Mouse (Mus musculus): Measurements from ENCODE around the gene Habp2. TPM values are rescaled to one million over a fixed set of nuclear protein-coding genes. Genes with fewer than 3 reads are reported as not detected.

The Habp2 gene
- polyA plus RNA-seq, 1 experiment from 2014 or later: 0.06 TPM

DNA sequence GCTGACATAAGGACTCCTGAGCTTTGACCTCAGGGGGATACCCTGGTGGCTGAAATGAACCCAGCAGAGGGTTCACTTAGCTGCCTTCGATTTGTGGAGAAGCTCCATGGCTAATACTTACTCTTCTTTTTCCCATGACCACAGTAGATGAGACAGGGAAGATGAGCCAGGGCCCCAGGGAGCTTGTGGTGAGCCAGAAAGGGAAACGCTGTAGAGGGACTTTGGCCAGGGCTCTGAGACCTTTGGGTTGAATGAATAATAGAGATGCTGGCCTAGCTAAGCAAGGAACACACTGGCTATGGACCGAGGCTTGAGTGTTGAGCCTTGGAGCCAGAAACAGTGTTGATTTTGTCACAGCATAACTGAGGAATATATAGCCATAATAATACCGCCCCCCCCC, 1.5 kb downstream of the Habp2 start:
- Histone ChIP-seq H3K27ac (ENCODE audit: low read depth, low read length) (no peak overlapping the region), H3K36me3 (ENCODE audit: control insufficient read depth, insufficient read depth, low read length) (no peaks in the 10 kb centered on the region), H3K4me1 (ENCODE audit: control insufficient read depth, insufficient read depth, low read length) (peaks cover 9% of the 10 kb centered on the region), H3K27me3 (replicated peaks; ENCODE audit: control insufficient read depth, insufficient read depth, low read length) (no peaks in the 10 kb centered on the region), H3K4me2 (ENCODE audit: low read length) (no peak overlapping the region), H3K9me3 (replicated peaks; ENCODE audit: control insufficient read depth, low read length) (no peaks in the 10 kb centered on the region), H3K4me3 (ENCODE audit: low read depth, low read length) (no peak overlapping the region), H3K9ac (ENCODE audit: low read length) (no peak overlapping the region)
- DNase-seq (ENCODE audit: low spot score) (no peak), ATAC-seq (no peak)
- 87% methylated on average over 4 of the region's 4 CpGs for WGBS

DNA sequence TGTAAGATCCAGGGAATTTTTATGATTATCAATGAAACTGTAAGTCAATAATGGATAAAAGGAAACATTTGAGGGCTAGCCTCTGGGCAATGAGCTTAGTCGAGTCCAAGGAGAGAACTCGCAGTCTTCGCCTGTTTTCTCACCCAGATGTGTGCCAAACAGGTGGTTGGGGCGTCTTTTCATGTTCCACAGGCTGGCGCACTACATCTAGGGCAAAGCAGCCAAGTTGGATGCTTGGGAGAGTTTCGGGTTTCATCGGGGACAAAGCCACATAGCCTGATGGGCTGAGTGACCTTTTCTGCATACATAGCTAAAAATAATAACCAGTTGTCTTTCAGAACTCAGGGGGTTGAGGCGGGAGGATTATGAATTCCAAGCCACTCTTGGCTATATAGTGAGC, 2.7 kb downstream of the Habp2 start:
- Histone ChIP-seq H3K9ac (ENCODE audit: low read length) (no peak overlapping the region), H3K4me3 (ENCODE audit: low read depth, low read length) (no peak overlapping the region), H3K27me3 (replicated peaks; ENCODE audit: control insufficient read depth, insufficient read depth, low read length) (no peaks in the 10 kb centered on the region), H3K27ac (ENCODE audit: low read depth, low read length) (no peak overlapping the region), H3K4me2 (ENCODE audit: low read length) (no peak overlapping the region), H3K9me3 (replicated peaks; ENCODE audit: control insufficient read depth, low read length) (no peaks in the 10 kb centered on the region), H3K4me1 (ENCODE audit: control insufficient read depth, insufficient read depth, low read length) (peaks cover 9% of the 10 kb centered on the region), H3K36me3 (ENCODE audit: control insufficient read depth, insufficient read depth, low read length) (no peaks in the 10 kb centered on the region)
- DNase-seq (ENCODE audit: low spot score) (no peak), ATAC-seq (no peak)
- WGBS: 82% methylated on average over 8 of the region's 8 CpGs

DNA sequence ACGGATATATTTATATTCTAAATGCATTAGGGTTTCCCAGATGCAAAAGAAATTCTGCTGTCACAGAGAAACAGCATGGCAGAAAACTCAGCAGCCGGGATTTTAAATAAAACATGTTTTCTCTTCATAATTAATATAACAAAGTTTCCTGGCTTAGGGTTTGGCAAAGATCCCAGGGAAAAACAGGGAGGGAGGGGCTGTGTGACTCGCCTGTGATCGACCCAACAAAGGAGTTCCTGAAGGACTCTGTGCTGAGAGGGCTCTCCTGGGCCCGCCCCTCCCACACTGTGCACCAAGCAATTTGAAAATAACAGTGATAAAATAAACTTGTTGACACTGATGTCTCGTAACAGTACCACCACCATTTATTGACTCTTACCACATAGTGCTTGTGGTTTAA, 5.0 kb downstream of the Habp2 start:
- Histone ChIP-seq H3K4me2 (ENCODE audit: low read length) (no peak overlapping the region), H3K36me3 (ENCODE audit: control insufficient read depth, insufficient read depth, low read length) (no peaks in the 10 kb centered on the region), H3K4me3 (ENCODE audit: low read depth, low read length) (no peak overlapping the region), H3K9ac (ENCODE audit: low read length) (no peak overlapping the region), H3K27ac (ENCODE audit: low read depth, low read length) (no peak overlapping the region), H3K9me3 (replicated peaks; ENCODE audit: control insufficient read depth, low read length) (no peaks in the 10 kb centered on the region), H3K27me3 (replicated peaks; ENCODE audit: control insufficient read depth, insufficient read depth, low read length) (no peaks in the 10 kb centered on the region), H3K4me1 (ENCODE audit: control insufficient read depth, insufficient read depth, low read length) (peaks cover 12% of the 10 kb centered on the region)
- ATAC-seq (peak; percentile 58; the same call in 1 of the 2 replicates), DNase-seq (ENCODE audit: low spot score) (peak; percentile 66)
- 28% methylated on average over 6 of the region's 6 CpGs for WGBS

DNA sequence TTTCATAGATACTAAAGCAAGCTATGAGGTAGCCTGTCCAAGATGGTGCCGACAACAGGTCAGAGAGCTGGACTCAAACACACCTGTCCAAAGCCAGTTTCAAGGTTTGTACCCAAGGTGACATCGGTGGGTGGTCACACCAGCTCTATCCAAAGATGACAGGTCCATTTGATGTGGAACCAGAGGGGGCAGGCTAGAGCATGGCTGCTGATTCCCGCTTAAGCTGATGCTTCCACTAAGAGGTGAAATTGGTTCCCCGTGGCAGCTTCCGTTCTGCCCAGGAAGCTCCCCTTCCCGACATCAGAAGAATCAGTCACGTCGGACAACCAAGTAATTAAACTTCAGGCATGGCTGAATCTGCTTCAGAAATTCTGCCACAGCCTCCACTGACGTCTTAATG, 5.4 kb downstream of the Habp2 start:
- Histone ChIP-seq H3K36me3 (ENCODE audit: control insufficient read depth, insufficient read depth, low read length) (no peaks in the 10 kb centered on the region), H3K4me1 (ENCODE audit: control insufficient read depth, insufficient read depth, low read length) (peaks cover 12% of the 10 kb centered on the region)
- peak; percentile 4 for DNase-seq (ENCODE audit: low spot score)

DNA sequence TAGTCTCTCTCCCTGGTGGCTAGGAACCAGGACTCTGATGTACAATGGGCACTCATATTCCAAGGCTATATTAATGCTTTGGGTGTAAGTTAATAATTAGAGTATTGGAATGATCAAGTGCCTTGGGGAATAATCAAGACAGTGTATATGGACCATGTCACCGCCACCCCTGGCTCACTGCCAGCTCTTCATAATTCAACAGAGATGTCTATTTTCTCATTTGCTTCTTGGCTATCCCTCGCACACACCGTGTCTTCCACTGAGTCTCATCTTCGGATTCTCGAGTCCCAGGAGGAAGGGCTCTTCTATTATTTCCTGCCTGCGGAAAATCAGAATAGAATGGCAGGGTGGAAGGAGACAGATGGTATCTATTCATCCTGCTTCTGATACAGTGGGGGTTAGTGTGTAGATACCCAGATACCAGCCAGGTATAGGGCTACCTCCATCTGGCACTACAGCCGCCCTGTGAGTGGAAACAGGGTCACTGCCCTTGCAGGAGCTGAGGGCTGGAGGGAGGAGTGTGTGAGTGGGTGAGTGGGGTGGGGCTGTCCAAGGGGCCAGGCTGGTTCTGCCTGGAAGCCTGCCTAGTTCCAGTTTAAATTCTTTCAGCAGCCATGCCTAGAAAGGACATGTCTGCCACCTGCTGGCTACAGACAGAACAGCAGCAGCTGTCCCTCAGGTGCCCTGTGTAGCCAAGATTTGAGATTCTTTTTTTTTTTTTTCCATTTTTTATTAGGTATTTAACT, 7.9 kb downstream of the Habp2 start:
- H3K36me3 ChIP-seq (ENCODE audit: control insufficient read depth, insufficient read depth, low read length): no peaks in the 10 kb centered on the region
- H3K4me3 ChIP-seq (ENCODE audit: low read depth, low read length): no peak overlapping the region
- H3K4me1 ChIP-seq (ENCODE audit: control insufficient read depth, insufficient read depth, low read length): peaks cover 12% of the 10 kb centered on the region
- ATAC-seq (peak; percentile 76), DNase-seq (ENCODE audit: low spot score) (peak; percentile 90)
- H3K9ac ChIP-seq (ENCODE audit: low read length): no peak overlapping the region
- no peak overlapping the region for H3K27ac ChIP-seq (ENCODE audit: low read depth, low read length)
- no peaks in the 10 kb centered on the region for H3K27me3 ChIP-seq (replicated peaks; ENCODE audit: control insufficient read depth, insufficient read depth, low read length)
- no peaks in the 10 kb centered on the region for H3K9me3 ChIP-seq (replicated peaks; ENCODE audit: control insufficient read depth, low read length)
- H3K4me2 ChIP-seq (ENCODE audit: low read length): no peak overlapping the region
- 59% methylated on average over 7 of the region's 7 CpGs for WGBS

More for the DNA sequence above, 5.4 kb downstream of the Habp2 start:
- no peak overlapping the region for H3K4me3 ChIP-seq (ENCODE audit: low read depth, low read length)
- WGBS: 69% methylated on average over 9 of the region's 9 CpGs
- ATAC-seq: 0 out of 2 replicates have a peak, but pooled peaks have one; percentile 10
- H3K9ac ChIP-seq (ENCODE audit: low read length): no peak overlapping the region
- H3K27ac ChIP-seq (ENCODE audit: low read depth, low read length): no peak overlapping the region
- H3K27me3 ChIP-seq (replicated peaks; ENCODE audit: control insufficient read depth, insufficient read depth, low read length): no peaks in the 10 kb centered on the region
- H3K4me2 ChIP-seq (ENCODE audit: low read length): no peak overlapping the region
- H3K9me3 ChIP-seq (replicated peaks; ENCODE audit: control insufficient read depth, low read length): no peaks in the 10 kb centered on the region

DNA sequence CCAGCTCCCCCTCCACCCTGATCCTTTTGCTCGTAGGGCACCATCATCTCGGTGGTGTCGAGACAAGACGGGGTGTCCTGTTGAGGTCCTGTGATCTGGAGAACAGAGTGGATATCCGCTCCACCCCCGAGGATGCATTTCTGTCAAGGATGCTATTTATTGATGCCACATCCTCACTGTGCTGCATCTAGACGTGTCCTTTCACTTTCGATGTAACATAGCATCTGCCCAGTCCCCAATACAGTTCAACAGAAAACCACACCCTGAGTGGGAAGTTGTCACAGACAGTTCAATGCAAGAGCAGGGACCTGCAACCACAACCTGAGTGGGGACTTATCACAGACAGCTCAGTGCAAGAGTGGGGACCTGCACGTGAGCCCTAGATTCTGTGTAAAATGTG, 9.7 kb downstream of the Habp2 start:
- Histone ChIP-seq H3K9ac (ENCODE audit: low read length) (no peak overlapping the region), H3K27me3 (replicated peaks; ENCODE audit: control insufficient read depth, insufficient read depth, low read length) (no peaks in the 10 kb centered on the region), H3K9me3 (replicated peaks; ENCODE audit: control insufficient read depth, low read length) (no peaks in the 10 kb centered on the region), H3K4me1 (ENCODE audit: control insufficient read depth, insufficient read depth, low read length) (peaks cover 10% of the 10 kb centered on the region), H3K36me3 (ENCODE audit: control insufficient read depth, insufficient read depth, low read length) (no peaks in the 10 kb centered on the region), H3K4me2 (ENCODE audit: low read length) (no peak overlapping the region), H3K4me3 (ENCODE audit: low read depth, low read length) (no peak overlapping the region), H3K27ac (ENCODE audit: low read depth, low read length) (no peak overlapping the region)
- 78% methylated on average over 9 of the region's 9 CpGs for WGBS
- ATAC-seq: no peak
- no peak for DNase-seq (ENCODE audit: low spot score)

DNA sequence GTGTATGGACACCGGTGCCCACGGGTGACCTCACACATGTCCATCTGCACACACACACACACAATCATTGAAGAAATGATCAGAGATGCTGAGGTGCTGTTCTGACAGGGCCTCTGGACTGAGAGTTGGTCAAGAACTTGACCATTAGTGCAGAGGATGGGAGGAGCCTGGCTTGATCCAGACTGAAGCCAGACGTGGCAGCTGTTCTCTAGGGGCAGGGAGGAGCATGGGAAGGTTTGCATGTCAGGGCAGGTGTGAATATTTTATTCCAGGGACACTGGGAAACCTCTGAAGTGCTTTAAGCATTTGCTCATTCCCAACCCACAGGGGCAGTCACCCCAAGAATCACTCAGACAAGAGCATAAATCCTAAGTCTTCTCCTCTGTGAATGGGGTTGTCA, 10.3 kb downstream of the Habp2 start:
- Histone ChIP-seq H3K9ac (ENCODE audit: low read length) (no peak overlapping the region), H3K27ac (ENCODE audit: low read depth, low read length) (no peak overlapping the region), H3K4me3 (ENCODE audit: low read depth, low read length) (no peak overlapping the region), H3K36me3 (ENCODE audit: control insufficient read depth, insufficient read depth, low read length) (no peaks in the 10 kb centered on the region), H3K4me2 (ENCODE audit: low read length) (no peak overlapping the region), H3K4me1 (ENCODE audit: control insufficient read depth, insufficient read depth, low read length) (peaks cover 4% of the 10 kb centered on the region; the same call in 1 of the 2 replicates), H3K9me3 (replicated peaks; ENCODE audit: control insufficient read depth, low read length) (no peaks in the 10 kb centered on the region), H3K27me3 (replicated peaks; ENCODE audit: control insufficient read depth, insufficient read depth, low read length) (no peaks in the 10 kb centered on the region)
- 69% methylated on average over 3 of the region's 3 CpGs for WGBS
- no peak for DNase-seq (ENCODE audit: low spot score)
- ATAC-seq: no peak

DNA sequence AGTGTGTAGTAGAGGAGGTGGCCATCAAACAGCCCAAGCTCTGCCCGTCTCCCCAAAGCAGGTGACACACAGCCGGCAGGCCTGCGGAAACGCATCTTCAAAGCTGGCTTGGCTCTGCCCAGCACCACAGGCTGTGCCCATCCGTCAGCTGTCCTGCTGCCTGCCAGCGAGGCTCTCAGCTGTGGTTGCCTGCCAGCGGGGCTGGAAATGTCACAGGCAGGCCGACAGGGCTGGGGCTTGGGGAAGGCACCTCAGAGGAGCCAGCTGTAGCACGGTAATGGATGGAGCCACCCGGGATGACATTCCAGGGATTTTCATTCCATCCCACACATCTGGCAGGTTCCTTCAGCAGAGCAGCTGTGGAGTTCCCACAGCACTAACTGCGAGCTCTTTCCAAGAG, 13.9 kb downstream of the Habp2 start:
- DNase-seq (ENCODE audit: low spot score): no peak

DNA sequence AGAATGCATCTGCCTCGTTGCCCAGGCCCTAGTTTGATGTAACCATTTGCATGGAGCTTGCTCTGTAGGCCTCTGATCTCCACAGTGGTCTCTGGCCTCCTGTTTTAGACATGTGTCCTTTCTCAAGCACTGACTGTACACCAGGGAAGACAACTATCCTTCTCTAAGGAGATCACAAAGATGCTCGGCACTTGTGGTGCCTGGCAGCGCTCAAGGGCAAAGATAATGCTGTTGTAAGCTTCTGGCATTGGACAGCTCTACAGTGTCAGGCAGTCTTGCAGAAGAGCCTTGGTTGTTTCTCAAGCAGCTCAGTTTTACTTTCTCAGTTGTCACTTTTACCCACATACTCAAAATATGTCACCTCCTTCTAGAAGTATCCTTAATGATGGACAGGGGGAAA, 29.6 kb downstream of the Habp2 start:
- Histone ChIP-seq H3K36me3 (ENCODE audit: control insufficient read depth, insufficient read depth, low read length) (no peaks in the 10 kb centered on the region), H3K4me2 (ENCODE audit: low read length) (no peak overlapping the region), H3K4me3 (ENCODE audit: low read depth, low read length) (no peak overlapping the region), H3K27ac (ENCODE audit: low read depth, low read length) (no peak overlapping the region), H3K9ac (ENCODE audit: low read length) (no peak overlapping the region), H3K27me3 (replicated peaks; ENCODE audit: control insufficient read depth, insufficient read depth, low read length) (no peaks in the 10 kb centered on the region), H3K4me1 (ENCODE audit: control insufficient read depth, insufficient read depth, low read length) (peaks cover 7% of the 10 kb centered on the region), H3K9me3 (replicated peaks; ENCODE audit: control insufficient read depth, low read length) (no peaks in the 10 kb centered on the region)
- no peak for DNase-seq (ENCODE audit: low spot score)
- 88% methylated on average over 3 of the region's 3 CpGs for WGBS
- ATAC-seq: no peak

More for the DNA sequence above, 13.9 kb downstream of the Habp2 start:
- WGBS: 84% methylated on average over 11 of the region's 11 CpGs
- no peaks in the 10 kb centered on the region for H3K36me3 ChIP-seq (ENCODE audit: control insufficient read depth, insufficient read depth, low read length)
- no peak overlapping the region for H3K4me2 ChIP-seq (ENCODE audit: low read length)
- ATAC-seq: no peak
- no peaks in the 10 kb centered on the region for H3K9me3 ChIP-seq (replicated peaks; ENCODE audit: control insufficient read depth, low read length)
- no peak overlapping the region for H3K9ac ChIP-seq (ENCODE audit: low read length)
- no peak overlapping the region for H3K4me3 ChIP-seq (ENCODE audit: low read depth, low read length)
- H3K4me1 ChIP-seq (ENCODE audit: control insufficient read depth, insufficient read depth, low read length): no peaks in the 10 kb centered on the region
- H3K27ac ChIP-seq (ENCODE audit: low read depth, low read length): no peak overlapping the region
- no peaks in the 10 kb centered on the region for H3K27me3 ChIP-seq (replicated peaks; ENCODE audit: control insufficient read depth, insufficient read depth, low read length)

Data from forebrain, embryonic 14.5 days (tissue).